Mouse (Mus musculus): ENCODE measurements around the gene Mdga1. TPM values are rescaled to one million over a fixed set of nuclear protein-coding genes. Genes with fewer than 3 reads are reported as not detected.

The Mdga1 gene
- polyA plus RNA-seq, 1 experiment: 0.06 TPM

- TF ChIP-seq GATA1 (IDR thresholded peaks at IDR 0.05; ENCODE audit: low read length): no peak
These were observed 115.5 kb downstream of the Mdga1 start for GRCm38 (mm10) chr17:29854388-29854787.

- no peak for TF ChIP-seq GATA1 (IDR thresholded peaks at IDR 0.05; ENCODE audit: low read length)
These were observed 116.9 kb downstream of the Mdga1 start for GRCm38 (mm10) chr17:29852846-29853486.

- TF ChIP-seq GATA1 (IDR thresholded peaks at IDR 0.05; ENCODE audit: low read length): no peak
These were observed 120.5 kb downstream of the Mdga1 start for GRCm38 (mm10) chr17:29849436-29849797.

DNA sequence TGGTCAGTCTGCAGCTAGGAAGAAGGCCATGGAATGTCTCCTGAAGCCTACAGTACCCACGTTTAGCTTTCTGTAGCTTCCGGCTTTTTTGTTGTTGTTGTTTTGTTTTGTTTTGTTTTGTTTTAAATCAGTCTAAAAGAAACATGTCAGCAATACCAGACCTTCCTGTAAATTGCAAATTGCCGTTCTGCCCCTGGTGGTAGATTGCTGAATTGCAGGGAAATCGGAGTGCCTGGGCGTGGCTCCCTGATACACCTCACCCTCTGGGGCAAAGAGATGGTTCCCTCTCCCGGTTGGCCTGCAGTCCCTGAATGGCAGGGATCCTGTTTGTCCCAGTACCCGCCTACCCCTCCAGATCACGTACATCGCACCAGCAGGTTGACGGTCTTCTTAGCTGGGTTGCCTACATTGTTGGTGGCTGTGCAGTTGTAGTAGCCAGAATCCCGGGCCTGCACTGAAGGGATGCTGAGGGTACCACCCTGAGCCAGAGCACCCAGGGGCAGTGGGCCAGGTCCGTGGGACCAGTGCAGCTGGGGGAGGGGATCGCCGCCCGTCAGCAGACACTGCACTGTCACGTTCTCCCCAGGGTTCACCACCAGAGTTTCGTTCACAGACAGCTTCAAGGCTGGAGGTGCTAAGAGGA is 121.0 kb downstream of the Mdga1 start:
- TF ChIP-seq GATA1 (IDR thresholded peaks at IDR 0.05; ENCODE audit: low read length): no peak

- no peak for TF ChIP-seq GATA1 (IDR thresholded peaks at IDR 0.05; ENCODE audit: low read length)
These were observed 122.6 kb downstream of the Mdga1 start for GRCm38 (mm10) chr17:29847291-29847690.

GRCm38 (mm10) chr17:29846284-29846683 is 123.6 kb downstream of the Mdga1 start:
- no peak for TF ChIP-seq GATA1 (IDR thresholded peaks at IDR 0.05; ENCODE audit: low read length)

DNA sequence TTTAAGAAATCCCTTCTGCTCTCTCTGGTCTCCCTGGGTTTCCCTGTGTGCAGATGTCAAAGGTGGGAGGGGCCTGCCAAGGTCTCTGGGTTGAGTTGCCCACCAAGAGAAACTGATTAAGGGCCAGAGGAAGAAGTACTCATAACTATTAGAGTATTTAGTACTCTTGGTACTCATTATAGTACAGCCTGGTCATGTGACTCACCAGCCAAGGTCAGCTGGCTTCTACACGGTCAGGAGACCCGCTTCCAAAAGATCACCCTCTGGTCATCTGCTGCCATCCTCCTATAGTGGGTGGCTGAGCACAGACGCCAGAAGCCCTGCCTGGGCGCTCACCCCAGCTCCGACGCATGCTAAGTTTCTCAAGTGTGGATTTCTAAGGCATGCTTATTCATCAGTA is 124.9 kb downstream of the Mdga1 start:
- TF ChIP-seq GATA1 (IDR thresholded peaks at IDR 0.05; ENCODE audit: low read length): no peak

DNA sequence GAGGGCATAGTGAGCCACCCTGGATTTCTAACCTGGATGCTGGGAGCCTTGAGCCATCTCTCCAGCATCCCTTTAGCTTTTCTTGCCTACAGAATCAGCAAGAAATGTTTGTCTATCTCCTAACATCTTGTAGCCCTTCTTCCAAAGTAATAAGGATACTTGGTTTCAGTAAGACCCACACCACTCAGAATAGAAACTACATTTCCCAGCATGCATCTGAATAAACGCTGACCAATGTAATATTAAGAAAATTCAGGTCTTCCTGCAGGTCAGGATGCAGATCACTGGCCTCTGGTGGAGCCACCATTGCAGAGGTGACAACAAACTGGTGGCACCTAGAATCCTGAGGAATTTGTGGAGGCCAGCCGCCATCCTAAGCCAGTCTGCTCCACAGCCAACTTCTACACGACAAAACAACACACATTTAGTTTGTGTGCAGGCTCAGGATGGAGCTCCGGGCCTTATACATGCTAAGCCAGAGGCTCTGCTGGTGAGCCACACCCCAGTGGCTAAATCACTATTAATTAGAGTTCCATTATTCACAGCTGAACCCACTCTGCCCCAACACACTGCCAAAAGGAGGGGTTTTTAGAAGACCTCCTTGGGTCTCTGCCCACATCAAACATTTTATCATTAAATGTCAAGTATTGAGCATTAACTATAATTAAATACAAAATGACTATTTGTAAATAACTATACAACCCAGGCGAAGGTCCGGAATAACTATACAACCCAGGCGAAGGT is 126.3 kb downstream of the Mdga1 start:
- TF ChIP-seq GATA1 (IDR thresholded peaks at IDR 0.05; ENCODE audit: low read length): no peak

GRCm38 (mm10) chr17:29841781-29842690 is 127.9 kb downstream of the Mdga1 start:
- TF ChIP-seq GATA1 (IDR thresholded peaks at IDR 0.05; ENCODE audit: low read length): no peak

DNA sequence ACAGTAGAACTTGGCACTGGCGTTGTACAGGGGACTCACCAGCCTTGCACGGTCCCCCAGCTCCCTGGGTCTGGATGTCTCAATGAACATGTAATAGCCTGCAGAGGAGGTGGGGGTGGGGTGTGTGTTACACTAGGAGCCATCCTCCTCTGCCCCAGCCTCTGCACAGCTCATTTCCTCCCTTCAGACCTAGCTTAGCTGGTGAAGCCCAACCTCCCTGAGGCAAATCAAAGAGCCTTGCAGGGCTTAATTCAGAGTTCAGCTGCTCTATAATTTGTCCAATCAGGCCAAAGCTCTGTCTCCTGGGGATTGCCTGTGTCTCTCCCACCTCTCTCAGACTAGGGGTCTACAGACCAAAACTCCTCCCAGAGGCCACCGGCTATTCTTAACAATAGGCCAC is 131.9 kb downstream of the Mdga1 start:
- TF ChIP-seq GATA1 (IDR thresholded peaks at IDR 0.05; ENCODE audit: low read length): no peak

DNA sequence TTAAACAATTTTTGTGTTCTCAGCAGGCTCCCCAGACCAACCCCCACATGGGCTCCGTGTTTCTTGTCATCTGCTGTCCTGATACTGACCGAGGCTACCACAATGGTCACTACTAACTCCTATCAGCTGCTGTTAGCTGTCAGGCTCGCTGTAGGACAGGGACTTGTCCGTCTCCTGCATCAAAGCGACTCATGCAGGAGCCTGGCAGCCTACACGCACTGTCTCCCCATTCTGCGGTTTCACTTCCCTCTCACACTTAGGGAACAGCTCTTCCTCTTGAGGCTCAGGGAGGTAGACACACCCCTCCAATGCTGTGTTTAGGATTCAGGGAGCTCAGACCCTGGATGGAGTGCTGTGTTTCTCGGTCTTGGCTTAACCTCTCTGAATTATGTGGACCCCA is 132.4 kb downstream of the Mdga1 start:
- no peak for TF ChIP-seq GATA1 (IDR thresholded peaks at IDR 0.05; ENCODE audit: low read length)

DNA sequence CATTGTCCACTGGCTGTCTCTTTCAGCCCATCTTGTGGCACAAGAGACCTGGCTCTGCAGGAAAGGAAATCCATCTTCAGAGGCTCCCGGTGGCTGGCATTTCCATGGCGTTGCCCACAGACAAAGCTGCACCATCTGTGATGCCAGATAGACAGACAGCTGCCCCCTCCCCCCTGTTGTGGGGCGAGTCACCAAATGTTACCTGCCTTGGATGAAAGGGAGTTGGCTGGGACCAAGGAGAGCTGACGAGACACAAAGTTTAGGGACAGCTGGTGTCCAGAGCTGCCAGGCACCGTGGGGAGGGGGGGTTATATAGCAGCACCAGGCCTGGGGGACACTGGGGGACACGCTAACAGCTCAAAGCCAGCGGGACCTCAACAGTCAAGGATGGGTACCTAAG is 135.1 kb downstream of the Mdga1 start:
- no peak for TF ChIP-seq GATA1 (IDR thresholded peaks at IDR 0.05; ENCODE audit: low read length)

- no peak for TF ChIP-seq GATA1 (IDR thresholded peaks at IDR 0.05; ENCODE audit: low read length)
These were observed 135.6 kb downstream of the Mdga1 start for GRCm38 (mm10) chr17:29834333-29834732.

- TF ChIP-seq GATA1 (IDR thresholded peaks at IDR 0.05; ENCODE audit: low read length): no peak
These were observed 138.2 kb downstream of the Mdga1 start for GRCm38 (mm10) chr17:29831696-29832095.

DNA sequence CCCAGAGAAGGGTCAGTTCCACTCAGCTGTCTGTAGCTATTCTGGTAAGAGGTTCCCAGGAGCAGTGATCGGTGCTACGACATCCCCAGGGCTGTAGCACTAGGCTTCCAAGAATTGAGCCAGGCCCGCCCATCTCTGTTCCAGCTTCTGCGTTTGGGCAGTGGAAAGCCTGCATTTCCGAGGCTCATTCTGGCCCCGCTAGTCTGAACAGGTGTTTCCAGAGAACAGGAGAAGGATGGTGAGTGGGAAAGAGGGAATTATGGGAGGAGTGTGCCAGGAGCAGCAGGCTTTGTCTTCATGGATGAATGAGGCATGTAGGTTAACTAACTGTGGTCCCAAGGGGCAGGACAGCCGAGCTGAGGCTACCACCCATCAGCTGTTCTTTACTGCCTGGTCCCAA is 140.8 kb downstream of the Mdga1 start:
- TF ChIP-seq GATA1 (IDR thresholded peaks at IDR 0.05; ENCODE audit: low read length): no peak

GRCm38 (mm10) chr17:29827602-29828001 is 142.3 kb downstream of the Mdga1 start:
- no peak for TF ChIP-seq GATA1 (IDR thresholded peaks at IDR 0.05; ENCODE audit: low read length)
